Mouse (Mus musculus) kidney, adult 2 months (tissue): ENCODE measurements around the gene Gpr156.
A peak's percentile ranks its signal among the peaks of the same experiment; 100 is the strongest.

Source experiments
- CTCF ChIP-seq: fragments of 200-500 bp; conservative IDR thresholded peaks from 2 replicates; pipeline ENCODE4 v1.5.1; 2011; ENCODE audit warnings: low read depth, mild to moderate bottlenecking, control low read depth, low read length, moderate library complexity, mixed read lengths; ENCODE audit not compliant: insufficient read depth, insufficient read length
- POLR2A ChIP-seq: fragments of 200-500 bp; IDR thresholded peaks from one replicate; pipeline ENCODE4 v1.6.1; 2011; ENCODE audit warnings: low read depth, low read length, control low read depth

DNA sequence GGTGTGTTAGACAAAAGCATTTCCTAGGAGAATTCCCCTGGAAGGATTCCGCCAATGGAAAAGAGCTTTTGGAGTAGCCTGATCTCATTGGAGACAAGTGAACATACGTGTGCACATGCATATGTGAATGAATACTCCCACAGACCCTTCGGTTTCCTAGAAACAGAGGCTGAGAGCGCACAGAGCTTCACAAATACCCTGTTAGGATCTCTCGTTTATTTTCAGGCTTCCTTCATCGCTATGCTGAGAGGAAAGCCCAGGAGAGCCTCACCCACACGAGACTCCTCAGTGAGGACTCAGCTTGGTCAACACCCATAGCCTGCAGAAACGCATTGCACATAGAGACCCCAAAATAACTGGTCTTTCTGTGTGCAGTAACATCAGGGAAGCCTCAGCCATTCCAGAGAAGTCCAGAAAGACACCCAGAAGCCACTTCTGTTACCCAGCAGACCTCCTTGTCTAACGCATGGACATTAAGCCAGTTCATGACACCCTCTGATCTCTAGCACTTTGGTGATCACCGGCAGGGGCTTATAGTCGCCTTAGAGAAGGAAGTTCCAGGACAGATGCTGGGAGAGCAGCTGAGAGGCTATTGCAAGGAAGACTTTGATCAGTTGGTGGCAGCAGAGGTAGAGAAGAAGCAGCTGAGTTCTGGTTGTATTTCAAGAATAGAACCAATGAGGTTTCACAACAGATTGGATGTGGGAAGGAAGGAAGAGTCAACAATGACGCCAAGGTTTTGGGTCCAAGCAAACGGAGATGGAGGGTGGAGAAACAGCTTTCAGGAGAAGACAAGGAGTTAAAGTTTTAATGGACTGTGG lies 58.4 kb downstream of the Gpr156 start:
- peak; percentile 57 for TF ChIP-seq CTCF
- TF ChIP-seq POLR2A: no peak
